Mouse (Mus musculus) lung, adult 2 months (tissue): ENCODE measurements around the gene Polr2b.

Source experiments
- CTCF ChIP-seq: fragments of 200-500 bp; IDR thresholded peaks from 2 replicates; pipeline ENCODE4 v1.5.1; 2011; ENCODE audit warnings: mild to moderate bottlenecking, low read length, control low read depth; ENCODE audit not compliant: insufficient read depth
- POLR2A ChIP-seq: fragments of 200-500 bp; IDR thresholded peaks from 2 replicates; pipeline ENCODE4 v1.6.1; 2011; ENCODE audit warnings: low read depth, mild to moderate bottlenecking, control low read depth, low read length, borderline replicate concordance; ENCODE audit errors: extremely low read depth

DNA sequence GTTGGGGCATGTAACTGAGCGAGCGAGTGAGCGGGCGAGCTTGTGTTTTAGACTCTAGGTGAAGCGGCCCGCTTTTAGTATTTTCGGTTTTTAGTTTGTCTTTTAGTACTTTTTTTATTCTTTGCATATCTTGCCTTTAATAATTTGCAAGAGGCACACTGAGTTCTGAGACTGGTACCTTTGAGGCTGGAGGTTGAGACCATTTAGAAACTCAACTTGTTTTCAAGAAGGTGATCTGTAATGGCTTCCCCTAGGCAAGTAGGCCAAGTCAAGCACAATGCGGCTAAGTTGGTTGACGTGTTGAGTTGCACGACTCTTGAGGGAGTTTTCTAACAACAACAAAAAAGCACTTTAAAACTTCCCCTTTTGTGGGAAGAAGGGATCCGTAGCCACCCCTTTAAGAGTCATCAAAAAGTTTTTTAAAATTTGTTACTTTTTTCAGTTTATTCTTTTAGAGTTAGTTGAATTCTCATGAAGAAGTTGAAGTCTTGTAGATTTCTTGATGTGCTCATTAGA, 43.0 kb upstream of the Polr2b start:
- no peak for TF ChIP-seq CTCF
- no peak for TF ChIP-seq POLR2A
